Mouse (Mus musculus): ENCODE results near the gene Zfp592.
"Not testable (repeated sequence)": the region's sequence is repeated elsewhere in the genome, so short reads cannot be mapped to it uniquely, and the experiment has no call there.

Zfp592 gene

DNA sequence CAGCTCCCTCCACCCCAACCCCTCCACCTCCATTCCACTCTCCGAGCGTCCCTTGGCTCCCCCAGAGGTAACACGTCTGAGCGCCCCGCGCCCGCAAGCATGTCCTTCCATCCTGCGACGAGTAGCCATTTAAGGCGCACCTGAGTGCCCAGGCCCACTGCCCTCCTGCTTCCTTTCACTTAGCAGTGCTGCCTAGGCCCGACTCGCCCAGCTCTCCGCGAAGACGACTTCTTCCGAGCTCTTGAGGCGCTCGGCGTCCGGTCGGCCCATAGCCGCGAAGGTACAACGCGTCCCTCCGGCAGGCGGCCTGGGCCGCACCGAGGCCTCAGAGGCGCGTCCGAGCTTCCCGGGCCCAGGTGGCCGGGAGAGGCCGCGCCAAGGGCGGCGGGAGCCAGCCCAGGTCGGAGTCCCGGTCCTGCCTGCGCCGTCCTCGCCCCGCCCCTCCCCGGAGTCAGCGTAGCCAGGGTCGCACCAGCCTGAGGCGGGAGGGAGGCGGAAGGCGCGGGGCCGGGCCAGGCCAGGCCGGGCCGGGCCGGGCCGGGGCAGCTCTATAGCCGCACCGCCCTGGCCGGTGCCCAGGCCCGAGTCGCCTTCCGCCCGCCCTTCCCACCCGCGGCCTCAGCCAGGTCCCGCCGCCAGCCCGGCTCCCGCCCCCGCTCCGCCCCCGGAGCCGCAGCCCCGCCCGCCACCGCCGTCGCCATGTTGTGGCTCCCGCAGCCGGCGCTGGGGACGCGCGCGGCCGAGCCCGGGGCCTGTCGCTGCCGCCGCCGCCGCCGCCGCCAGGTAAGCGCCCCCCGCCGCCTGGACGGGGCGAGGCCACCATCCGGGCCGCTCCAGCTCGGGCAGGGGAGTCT is at the start of gene Zfp592:
TSS of gene Zfp592 (plus strand) at position 702 of the 854 bp plus-strand sequence.
- peak; percentile 76 to 81 for DNase-seq (ENCODE audit: low spot score in 2 of 2)

DNA sequence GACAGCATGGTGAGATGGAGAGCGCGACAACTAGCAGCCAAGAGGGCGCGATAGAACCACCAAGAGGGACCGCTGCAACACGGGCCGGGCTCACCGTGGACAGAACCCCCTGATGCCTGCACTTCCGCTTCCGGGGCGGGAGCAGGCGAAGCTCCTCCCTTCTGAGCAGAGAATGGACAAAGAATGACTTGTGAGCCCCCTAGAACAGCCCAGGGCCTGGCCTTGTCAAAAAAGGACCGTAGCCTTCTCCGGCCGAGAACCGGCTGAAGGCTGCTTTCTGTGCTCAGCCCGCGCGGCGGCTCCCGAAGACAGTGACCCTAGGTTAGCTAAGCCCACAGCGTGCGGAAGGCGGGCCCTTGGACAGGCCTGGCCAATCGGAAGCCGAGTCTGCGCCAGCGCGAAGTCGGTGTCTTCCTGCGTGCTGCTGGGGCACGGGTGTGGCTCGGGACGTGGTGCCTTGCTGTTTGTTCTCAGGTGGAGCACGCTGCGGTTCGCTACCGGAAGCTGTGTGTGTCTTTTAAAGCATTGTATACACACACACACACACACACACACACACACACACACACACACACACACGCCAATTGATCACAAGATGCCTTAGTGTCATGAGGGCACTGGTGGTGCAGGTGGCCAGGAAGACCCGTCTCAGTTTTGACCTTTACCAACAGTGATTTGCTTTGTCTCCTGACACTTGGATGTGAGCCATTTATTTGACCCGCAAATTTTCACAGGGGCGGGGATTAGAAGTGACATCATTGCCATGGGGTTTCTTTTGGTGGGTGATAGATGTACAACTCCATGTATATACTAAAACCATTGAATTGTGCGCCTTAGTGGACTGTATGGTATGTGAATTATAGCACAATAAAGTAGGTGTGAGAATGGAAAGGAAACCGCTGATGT is 45.8 kb upstream of the Zfp592 start, which contains the start of gene Sec11a:
TSS of gene Sec11a (minus strand) at position 336 of the 906 bp plus-strand sequence.
- peak; percentile 92 to 93 for DNase-seq (ENCODE audit: low spot score in 2 of 2)

DNA sequence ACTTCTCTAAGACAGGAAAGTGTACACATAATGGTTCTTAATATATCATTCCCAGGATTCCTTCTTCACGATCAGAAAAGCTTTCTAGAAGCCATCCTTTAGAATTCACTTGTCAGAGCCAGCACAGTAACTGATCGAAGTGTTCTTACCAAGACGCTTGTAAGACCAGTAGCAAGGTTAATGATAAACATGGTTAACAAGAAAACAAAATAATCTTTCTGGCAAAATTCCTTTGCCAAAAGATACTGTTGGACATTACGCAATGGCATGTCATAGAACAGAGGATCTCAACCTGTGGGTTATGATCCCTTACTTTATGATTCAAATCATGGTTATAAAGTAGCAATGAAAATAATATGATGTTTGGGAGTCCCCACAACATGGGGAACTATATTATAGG is 42.0 kb upstream of the Zfp592 start:
- DNase-seq (ENCODE audit: low spot score in 2 of 2) = no peak

GRCm38 (mm10) chr7:80952140-80952539 is 41.3 kb upstream of the Zfp592 start:
- no peak for DNase-seq (ENCODE audit: low spot score in 2 of 2)

DNA sequence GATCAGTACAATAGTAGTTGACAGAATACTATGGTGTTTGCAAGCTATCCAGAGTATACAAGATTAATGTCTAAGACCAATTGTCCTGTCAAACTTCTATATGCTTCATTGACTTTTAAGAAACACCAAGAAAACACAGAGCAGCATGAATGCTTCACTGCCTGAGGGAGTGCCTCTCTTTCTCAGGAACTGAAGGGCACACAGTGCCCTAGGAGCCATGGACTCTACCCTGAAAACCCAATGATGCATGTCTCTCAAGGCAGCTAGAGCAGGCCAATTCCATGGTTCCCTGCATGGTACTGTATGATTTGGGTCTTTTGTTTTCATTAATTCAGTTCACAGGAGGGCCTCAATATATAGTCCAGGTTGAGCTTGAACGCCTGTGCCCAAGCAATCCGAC is 39.2 kb upstream of the Zfp592 start:
- no peak for DNase-seq (ENCODE audit: low spot score in 2 of 2)

GRCm38 (mm10) chr7:80956891-80957290 is 36.6 kb upstream of the Zfp592 start:
- DNase-seq (ENCODE audit: low spot score in 2 of 2) = no peak

- DNase-seq (ENCODE audit: low spot score in 2 of 2) = no peak
Observed at GRCm38 (mm10) chr7:80959003-80959402, 34.5 kb upstream of the Zfp592 start.

DNA sequence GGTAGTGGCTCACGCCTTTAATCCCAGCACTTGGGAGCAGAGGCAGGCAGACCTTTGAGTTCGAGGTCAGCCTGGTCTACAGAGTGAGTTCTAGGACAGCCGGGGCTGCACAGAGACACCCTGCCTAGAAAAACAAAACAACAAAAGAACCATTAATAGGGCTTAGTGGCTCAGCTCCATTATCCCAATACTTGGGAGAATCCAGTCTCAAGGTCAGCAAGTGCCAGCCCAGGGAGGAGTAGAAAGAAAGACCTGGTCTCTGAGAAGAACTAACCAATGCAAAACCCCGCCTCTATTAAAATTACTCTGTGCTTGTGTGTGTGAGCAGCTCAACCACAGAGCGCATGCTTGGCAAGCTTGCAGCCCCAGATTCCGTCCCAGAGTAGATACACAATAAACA is 30.7 kb upstream of the Zfp592 start:
- DNase-seq (ENCODE audit: low spot score in 2 of 2) = no peak

- no peak for DNase-seq (ENCODE audit: low spot score in 2 of 2)
Observed at GRCm38 (mm10) chr7:80970913-80971312, 22.6 kb upstream of the Zfp592 start.

- no peak for DNase-seq (ENCODE audit: low spot score in 2 of 2)
Observed at GRCm38 (mm10) chr7:80971419-80971818, 22.1 kb upstream of the Zfp592 start.

- no peak for DNase-seq (ENCODE audit: low spot score in 2 of 2)
Observed at GRCm38 (mm10) chr7:80972082-80972481, 21.4 kb upstream of the Zfp592 start.

DNA sequence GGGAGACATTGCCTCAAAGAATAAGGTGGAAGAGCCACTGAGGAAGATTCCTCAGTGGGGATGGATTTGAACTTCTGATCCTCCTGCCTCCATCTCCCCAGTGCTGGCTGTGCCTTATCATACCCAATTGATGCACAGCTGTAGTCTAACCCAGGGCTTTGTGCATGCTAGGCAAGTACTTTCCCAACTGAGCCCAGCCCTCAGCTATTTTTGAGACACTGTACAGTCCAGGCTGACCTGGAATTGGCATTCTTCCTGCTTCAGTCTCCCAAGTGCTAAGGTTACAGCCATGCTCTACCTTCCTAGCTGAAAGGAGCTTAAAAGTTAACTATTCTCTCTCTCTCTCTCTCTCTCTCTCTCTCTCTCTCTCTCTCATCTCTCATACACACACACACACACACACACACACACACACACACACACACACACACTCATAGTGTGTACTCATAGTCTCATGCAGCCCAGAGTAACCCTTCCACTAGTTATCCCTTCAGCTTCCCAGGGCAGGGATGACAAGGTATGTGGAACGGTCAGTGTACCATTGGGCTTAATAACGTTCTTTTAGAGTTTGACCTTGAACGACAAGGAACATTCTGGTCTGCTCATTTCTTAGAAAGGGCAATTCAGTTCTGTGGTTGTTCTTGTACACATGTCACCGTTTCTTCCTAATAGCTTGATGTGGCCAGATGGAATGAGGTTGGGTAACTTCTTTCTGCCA is 20.4 kb upstream of the Zfp592 start:
- not testable (repeated sequence) for DNase-seq (ENCODE audit: low spot score in 2 of 2)

DNA sequence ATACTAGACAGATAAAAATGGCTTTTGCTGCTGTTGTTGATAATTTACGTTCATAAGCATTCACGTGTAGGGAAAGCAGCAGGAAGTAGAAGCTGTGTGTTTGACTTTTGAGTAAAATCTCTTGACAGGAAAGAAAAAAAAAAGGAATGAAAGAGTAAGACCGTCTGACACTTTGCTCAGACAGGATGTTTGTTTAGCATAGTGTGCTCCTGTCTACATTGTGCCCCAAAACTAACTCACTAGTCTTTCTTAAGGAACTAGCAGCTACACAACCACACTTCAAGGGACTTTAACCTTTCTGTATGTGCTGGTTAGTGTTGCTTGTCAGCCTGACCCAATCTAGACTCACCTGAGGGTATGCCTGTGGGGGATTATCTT is 19.9 kb upstream of the Zfp592 start:
- not testable (repeated sequence) for DNase-seq (ENCODE audit: low spot score in 2 of 2)

DNA sequence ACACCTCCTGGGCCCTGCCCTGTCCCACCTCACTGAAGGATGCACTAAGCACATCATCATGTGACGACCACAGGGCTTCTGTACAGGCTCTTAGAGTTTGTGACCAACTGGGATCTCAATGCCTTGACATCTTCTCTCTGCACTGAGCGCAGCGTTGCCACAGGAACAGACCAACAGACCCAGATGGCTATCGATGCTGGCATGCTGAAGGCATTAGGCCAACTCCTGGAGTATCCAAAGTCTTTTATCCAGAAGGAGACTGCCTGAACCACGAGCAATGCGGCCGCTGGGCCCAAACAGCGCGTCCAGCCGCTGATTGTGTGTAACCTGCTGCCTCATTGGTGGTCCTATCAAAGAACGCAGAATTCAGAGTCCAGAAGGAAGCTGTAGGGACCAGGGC is 12.9 kb upstream of the Zfp592 start:
- DNase-seq (ENCODE audit: low spot score in 2 of 2) = no peak

DNA sequence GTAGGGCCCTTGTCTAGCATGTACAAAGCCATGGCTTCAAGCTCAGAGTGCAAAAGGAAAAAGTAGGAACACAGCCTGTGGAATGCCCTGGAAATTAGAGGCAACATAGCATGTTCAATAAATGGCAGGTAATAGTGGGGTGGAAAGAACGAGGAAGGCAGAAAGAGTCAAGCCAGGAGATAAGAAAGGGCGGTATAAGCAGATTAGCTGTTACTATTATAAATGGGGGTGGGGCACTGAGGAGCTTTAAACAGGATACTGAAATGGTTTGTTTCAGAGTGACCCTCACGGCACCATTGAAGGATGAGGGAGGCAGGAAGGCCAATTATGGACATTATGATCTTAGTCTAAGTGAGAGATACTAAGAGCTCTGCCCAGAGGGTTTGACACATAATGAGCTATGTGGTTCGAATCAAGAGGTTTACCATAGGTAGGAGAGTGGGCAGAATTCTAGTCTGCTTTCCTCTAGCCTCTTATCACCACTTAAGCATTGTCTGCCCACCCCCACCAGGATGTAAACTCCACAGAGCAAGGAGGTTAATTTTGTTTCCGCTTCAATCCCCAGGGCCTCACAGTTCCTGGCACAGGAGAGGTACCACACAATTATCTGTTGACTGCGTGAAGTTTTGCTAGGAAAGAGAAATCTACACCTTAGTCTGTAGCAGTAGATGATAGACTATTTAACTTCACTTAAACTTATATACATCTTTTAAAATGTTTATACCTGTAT is 6.9 kb upstream of the Zfp592 start:
- DNase-seq (ENCODE audit: low spot score in 2 of 2) = no peak

- no peak for DNase-seq (ENCODE audit: low spot score in 2 of 2)
Observed at GRCm38 (mm10) chr7:80987805-80988625, 5.5 kb upstream of the Zfp592 start.

GRCm38 (mm10) chr7:80990276-80990675 is 3.2 kb upstream of the Zfp592 start:
- no peak for DNase-seq (ENCODE audit: low spot score in 2 of 2)

GRCm38 (mm10) chr7:80991589-80991988 is 1.9 kb upstream of the Zfp592 start:
- DNase-seq (ENCODE audit: low spot score in 2 of 2) = no peak

DNA sequence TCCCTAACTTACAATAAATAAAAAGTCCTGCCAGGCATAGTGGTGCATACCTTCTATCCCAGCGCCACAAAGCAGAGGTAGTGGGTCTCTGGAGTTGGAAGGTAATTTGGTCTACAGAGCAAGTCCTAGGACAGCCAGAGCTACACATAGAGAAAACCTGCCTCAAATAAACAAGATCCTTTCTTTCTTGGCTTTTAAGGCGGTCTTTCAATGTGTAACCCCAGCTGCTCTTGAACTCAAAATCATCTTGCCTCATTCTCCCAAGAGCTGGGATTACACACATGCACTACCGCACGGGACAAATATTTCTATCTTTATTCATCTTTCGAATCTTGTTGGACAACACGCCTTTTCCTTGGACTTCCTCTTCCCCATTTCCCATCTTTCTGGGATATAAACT is 1.4 kb upstream of the Zfp592 start:
- DNase-seq (ENCODE audit: low spot score in 2 of 2) = no peak

DNA sequence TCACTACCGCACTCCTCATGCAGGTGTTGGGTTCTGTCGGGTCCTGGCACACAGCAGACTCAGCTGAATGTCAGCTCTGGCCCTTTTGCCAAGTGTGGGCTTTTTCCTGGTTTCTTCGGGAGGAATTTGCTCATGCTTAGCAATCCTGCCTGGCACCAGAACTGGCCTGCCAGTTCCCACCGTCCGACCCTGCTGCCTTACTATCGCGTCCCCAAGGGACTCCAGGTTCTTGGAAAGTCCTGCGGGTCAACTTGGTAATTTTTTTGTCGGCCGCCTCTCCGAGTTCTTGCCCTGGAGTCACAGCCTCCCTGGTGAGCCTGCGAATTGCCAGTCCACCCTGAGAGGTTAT is 876 bp upstream of the Zfp592 start:
- DNase-seq (ENCODE audit: low spot score in 2 of 2) = peak; percentile 22 to 26
